Mouse (Mus musculus) neural tube, embryonic 14.5 days (tissue): ENCODE results near the gene Myo1g. TPM values are rescaled to one million over a fixed set of nuclear protein-coding genes. Genes with fewer than 3 reads are reported as not detected.

Experiments
- ATAC-seq: fragments of 200-750 bp; cut with Nextera tagmentation; 2 replicates; pipeline ENCODE4 v1.8.0; 2017; ENCODE audit warnings: low read depth, mild to moderate bottlenecking, moderate TSS enrichment, moderate library complexity
- H3K27ac ChIP-seq: fragments of 300-500 bp; sonication (generic); 2 replicates; pipeline ENCODE4 v1.5.1; 2014; ENCODE audit warnings: low read depth, mild to moderate bottlenecking, control low read depth, low read length, moderate library complexity, mixed read lengths
- H3K27me3 ChIP-seq: fragments of 300-500 bp; sonication (generic); 2 replicates; pipeline ENCODE4 v1.6.1; 2014; ENCODE audit warnings: low read length; ENCODE audit not compliant: control insufficient read depth, insufficient read depth
- H3K36me3 ChIP-seq: fragments of 300-500 bp; sonication (generic); 2 replicates; pipeline ENCODE4 v1.6.1; 2014; ENCODE audit warnings: low read length, mixed read lengths; ENCODE audit not compliant: control insufficient read depth, insufficient read depth
- H3K4me1 ChIP-seq: fragments of 300-500 bp; sonication (generic); 2 replicates; pipeline ENCODE4 v1.6.1; 2014; ENCODE audit warnings: low read length; ENCODE audit not compliant: control insufficient read depth, insufficient read depth
- H3K4me2 ChIP-seq: fragments of 300-500 bp; sonication (generic); 2 replicates; pipeline ENCODE4 v1.6.1; 2014; ENCODE audit warnings: mild to moderate bottlenecking, low read depth, low read length, control low read depth
- H3K4me3 ChIP-seq: fragments of 300-500 bp; sonication (generic); 2 replicates; pipeline ENCODE4 v1.5.1; 2014; ENCODE audit warnings: low read depth, low read length, control low read depth, mixed read lengths
- H3K9ac ChIP-seq: fragments of 300-500 bp; sonication (generic); replicated peaks from 2 replicates; pipeline ENCODE4 v1.6.1; 2014; ENCODE audit warnings: low read depth, mild to moderate bottlenecking, control low read depth, low read length, mixed read lengths
- H3K9me3 ChIP-seq: fragments of 300-500 bp; sonication (generic); 2 replicates; pipeline ENCODE4 v1.6.1; 2016; ENCODE audit warnings: low read length; ENCODE audit not compliant: control insufficient read depth
- WGBS: fragments of 180-500 bp; shearing (Covaris S2); extraction: QIAGEN DNeasy Blood & Tissue Kit; methylation state at CpG from one replicate; pipeline ENCODE4 v1.1.7; 2014; 5-methylcytosine and 5-hydroxymethylcytosine counted together
- polyA plus RNA-seq: library from polyadenylated mRNA; unstranded; fragments of >200 nt; fragmentation: Nextera tagmentation; extraction: Ambion mirVana; gene quantifications from 2 replicates; pipeline ENCODE4 v1.2.1, GENCODE M21; 2014

The Myo1g gene
- polyA plus RNA-seq, 1 experiment from 2014 or later = 0.16 TPM

GRCm38 (mm10) chr11:6506516-6506915, 14.2 kb downstream of the Myo1g start:
- 87% methylated on average over 9 of the region's 9 CpGs for WGBS
- Histone ChIP-seq H3K27ac (no peak overlapping the region), H3K9ac (no peak overlapping the region), H3K36me3 (no peaks in the 10 kb centered on the region), H3K27me3 (no peaks in the 10 kb centered on the region), H3K4me1 (no peaks in the 10 kb centered on the region), H3K4me2 (no peak overlapping the region), H3K9me3 (no peaks in the 10 kb centered on the region), H3K4me3 (no peak overlapping the region)
- ATAC-seq = no peak

GRCm38 (mm10) chr11:6504689-6505088, 16.1 kb downstream of the Myo1g start:
- H3K9me3 ChIP-seq = no peaks in the 10 kb centered on the region
- H3K27me3 ChIP-seq = no peaks in the 10 kb centered on the region
- H3K4me1 ChIP-seq = no peaks in the 10 kb centered on the region
- no peak for ATAC-seq
- no peaks in the 10 kb centered on the region for H3K36me3 ChIP-seq
- no peak overlapping the region for H3K9ac ChIP-seq
- no peak overlapping the region for H3K4me3 ChIP-seq
- H3K27ac ChIP-seq = no peak overlapping the region
- WGBS = 79% methylated on average over 6 of the region's 6 CpGs
- no peak overlapping the region for H3K4me2 ChIP-seq

- no peak for ATAC-seq
- Histone ChIP-seq H3K4me1 (no peaks in the 10 kb centered on the region), H3K9me3 (no peaks in the 10 kb centered on the region), H3K9ac (no peak overlapping the region), H3K27me3 (no peaks in the 10 kb centered on the region), H3K4me2 (no peak overlapping the region), H3K27ac (no peak overlapping the region), H3K36me3 (no peaks in the 10 kb centered on the region), H3K4me3 (no peak overlapping the region)
- 76% methylated on average over 3 of the region's 3 CpGs for WGBS
These were observed 16.5 kb downstream of the Myo1g start for GRCm38 (mm10) chr11:6504226-6504625.

GRCm38 (mm10) chr11:6502506-6502905, 18.3 kb downstream of the Myo1g start:
- Histone ChIP-seq H3K4me2 (no peak overlapping the region), H3K36me3 (no peaks in the 10 kb centered on the region), H3K4me1 (no peaks in the 10 kb centered on the region), H3K9me3 (no peaks in the 10 kb centered on the region), H3K4me3 (no peak overlapping the region), H3K27me3 (no peaks in the 10 kb centered on the region), H3K27ac (no peak overlapping the region), H3K9ac (no peak overlapping the region)
- no peak for ATAC-seq
- 99% methylated on average over 2 of the region's 2 CpGs for WGBS

GRCm38 (mm10) chr11:6497311-6497948, 23.3 kb downstream of the Myo1g start:
- Histone ChIP-seq H3K9ac (no peak overlapping the region), H3K36me3 (no peaks in the 10 kb centered on the region), H3K4me3 (no peak overlapping the region), H3K27me3 (no peaks in the 10 kb centered on the region), H3K27ac (no peak overlapping the region), H3K9me3 (no peaks in the 10 kb centered on the region), H3K4me2 (no peak overlapping the region), H3K4me1 (no peaks in the 10 kb centered on the region)
- 81% methylated on average over 12 of the region's 12 CpGs for WGBS
- no peak for ATAC-seq

- Histone ChIP-seq H3K9ac (no peak overlapping the region), H3K4me2 (no peak overlapping the region), H3K36me3 (no peaks in the 10 kb centered on the region), H3K9me3 (no peaks in the 10 kb centered on the region), H3K27ac (no peak overlapping the region), H3K27me3 (no peaks in the 10 kb centered on the region), H3K4me3 (no peak overlapping the region), H3K4me1 (no peaks in the 10 kb centered on the region)
- ATAC-seq = no peak
- 52% methylated on average over 6 of the region's 6 CpGs for WGBS
These were observed 30.9 kb downstream of the Myo1g start for GRCm38 (mm10) chr11:6489691-6490503.

GRCm38 (mm10) chr11:6489257-6489656, 31.5 kb downstream of the Myo1g start:
- no peak overlapping the region for H3K27ac ChIP-seq
- no peaks in the 10 kb centered on the region for H3K36me3 ChIP-seq
- H3K9me3 ChIP-seq = no peaks in the 10 kb centered on the region
- no peaks in the 10 kb centered on the region for H3K4me1 ChIP-seq
- no peak overlapping the region for H3K4me2 ChIP-seq
- H3K27me3 ChIP-seq = no peaks in the 10 kb centered on the region
- ATAC-seq = no peak
- H3K4me3 ChIP-seq = no peak overlapping the region
- 67% methylated on average over 7 of the region's 7 CpGs for WGBS
- H3K9ac ChIP-seq = no peak overlapping the region

- H3K4me3 ChIP-seq = no peak overlapping the region
- 96% methylated on average over 5 of the region's 5 CpGs for WGBS
- no peaks in the 10 kb centered on the region for H3K36me3 ChIP-seq
These were observed 32.6 kb downstream of the Myo1g start for GRCm38 (mm10) chr11:6488041-6488684.

DNA sequence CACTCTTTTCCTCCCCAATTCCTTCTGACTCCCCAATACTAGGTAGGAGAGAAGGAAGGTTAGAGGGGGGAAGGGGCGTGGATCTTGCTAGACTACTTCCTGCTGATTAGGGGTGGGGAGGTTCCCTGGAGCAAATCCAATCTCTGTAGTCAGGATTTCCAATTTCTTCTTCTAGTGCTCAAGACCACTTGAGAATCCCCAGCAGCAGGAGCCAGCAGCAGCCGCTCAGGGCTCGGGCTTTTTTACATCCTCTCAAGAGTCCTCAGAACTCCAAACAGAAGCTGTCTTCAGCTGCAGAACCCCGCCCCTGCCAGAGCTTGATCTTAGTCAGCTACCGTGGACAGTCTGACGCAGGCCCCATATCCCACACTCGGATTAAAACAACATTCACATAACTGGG, 33.3 kb downstream of the Myo1g start:
- no peak overlapping the region for H3K4me3 ChIP-seq
- H3K27me3 ChIP-seq = no peaks in the 10 kb centered on the region
- H3K27ac ChIP-seq = no peak overlapping the region
- no peak for ATAC-seq
- H3K4me1 ChIP-seq = no peaks in the 10 kb centered on the region
- H3K36me3 ChIP-seq = no peaks in the 10 kb centered on the region
- 65% methylated on average over 7 of the region's 7 CpGs for WGBS
- H3K9me3 ChIP-seq = no peaks in the 10 kb centered on the region
- H3K9ac ChIP-seq = no peak overlapping the region
- H3K4me2 ChIP-seq = no peak overlapping the region

More at GRCm38 (mm10) chr11:6488041-6488684, 32.6 kb downstream of the Myo1g start:
- Histone ChIP-seq H3K9me3 (no peaks in the 10 kb centered on the region), H3K27ac (no peak overlapping the region), H3K4me2 (no peak overlapping the region), H3K27me3 (no peaks in the 10 kb centered on the region), H3K4me1 (no peaks in the 10 kb centered on the region), H3K9ac (no peak overlapping the region)
- ATAC-seq = no peak
